Mouse (Mus musculus) neural tube, embryonic 15.5 days (tissue): ENCODE data around the gene Bri3. TPM values are rescaled to one million over a fixed set of nuclear protein-coding genes. Genes with fewer than 3 reads are reported as not detected.

Experiments used
- ATAC-seq: fragments of 200-750 bp; cut with Nextera tagmentation; 2 replicates; pipeline ENCODE4 v1.8.0; 2017; ENCODE audit warnings: mild to moderate bottlenecking, moderate TSS enrichment, moderate library complexity; ENCODE audit not compliant: low FRiP score
- H3K27ac ChIP-seq: fragments of 300-500 bp; sonication (generic); replicated peaks from 2 replicates; pipeline ENCODE4 v1.5.1; 2015; ENCODE audit warnings: mild to moderate bottlenecking, inconsistent platforms
- H3K27me3 ChIP-seq: fragments of 300-500 bp; sonication (generic); replicated peaks from 2 replicates; pipeline ENCODE4 v1.6.1; 2015; ENCODE audit warnings: inconsistent platforms
- H3K36me3 ChIP-seq: fragments of 300-500 bp; sonication (generic); 2 replicates; pipeline ENCODE4 v1.6.1; 2015; ENCODE audit warnings: inconsistent platforms
- H3K4me1 ChIP-seq: fragments of 300-500 bp; sonication (generic); 2 replicates; pipeline ENCODE4 v1.6.1; 2015; ENCODE audit warnings: inconsistent platforms
- H3K4me2 ChIP-seq: fragments of 300-500 bp; sonication (generic); 2 replicates; pipeline ENCODE4 v1.6.1; 2015; ENCODE audit warnings: inconsistent platforms, mild to moderate bottlenecking, moderate library complexity
- H3K4me3 ChIP-seq: fragments of 300-500 bp; sonication (generic); replicated peaks from 2 replicates; pipeline ENCODE4 v1.5.1; 2015; ENCODE audit warnings: mild to moderate bottlenecking, inconsistent platforms
- H3K9ac ChIP-seq: fragments of 300-500 bp; sonication (generic); replicated peaks from 2 replicates; pipeline ENCODE4 v1.6.1; 2015; ENCODE audit warnings: mild to moderate bottlenecking, inconsistent platforms
- H3K9me3 ChIP-seq: fragments of 300-500 bp; sonication (generic); replicated peaks from 2 replicates; pipeline ENCODE4 v1.6.1; 2016; ENCODE audit warnings: inconsistent platforms
- WGBS: fragments of 180-500 bp; shearing (Covaris S2); methylation state at CpG from one replicate; pipeline ENCODE4 v1.1.7; 2015; ENCODE audit warnings: mixed read lengths; 5-methylcytosine and 5-hydroxymethylcytosine counted together
- polyA plus RNA-seq: library from polyadenylated mRNA; unstranded; fragments of >200 nt; fragmentation: Nextera tagmentation; extraction: Ambion mirVana; gene quantifications from 2 replicates; pipeline ENCODE4 v1.2.1, GENCODE M21; 2015

Gene Bri3
- polyA plus RNA-seq, 1 experiment from 2014 or later = 106 TPM

DNA sequence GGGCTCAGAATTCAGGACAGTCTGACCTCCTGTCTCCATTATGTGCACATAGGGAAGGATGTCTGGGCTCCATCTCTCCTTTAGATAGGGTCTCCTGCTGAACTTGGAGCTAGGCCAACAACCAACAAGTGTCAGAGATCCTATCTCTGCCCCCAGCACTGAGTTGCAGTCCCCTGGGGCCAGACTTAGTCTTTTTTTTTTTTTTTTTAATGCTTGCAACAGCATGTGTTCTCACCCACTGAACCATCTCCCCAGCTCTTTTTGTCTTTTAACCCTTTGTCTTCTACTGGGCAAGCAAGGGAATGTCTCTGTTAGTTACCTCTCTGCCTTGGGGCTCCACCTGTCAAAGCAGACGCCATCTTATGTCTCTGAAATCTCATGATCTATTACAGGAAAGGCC is 5.3 kb upstream of the Bri3 start:
- H3K27ac ChIP-seq = no peak overlapping the region
- H3K4me2 ChIP-seq = no peak overlapping the region
- H3K36me3 ChIP-seq = no peaks in the 10 kb centered on the region
- no peak overlapping the region for H3K4me3 ChIP-seq
- 74% methylated on average over 1 of the region's 1 CpGs for WGBS
- no peaks in the 10 kb centered on the region for H3K9me3 ChIP-seq
- no peaks in the 10 kb centered on the region for H3K4me1 ChIP-seq
- H3K9ac ChIP-seq = no peak overlapping the region
- H3K27me3 ChIP-seq = no peaks in the 10 kb centered on the region
- no peak for ATAC-seq

DNA sequence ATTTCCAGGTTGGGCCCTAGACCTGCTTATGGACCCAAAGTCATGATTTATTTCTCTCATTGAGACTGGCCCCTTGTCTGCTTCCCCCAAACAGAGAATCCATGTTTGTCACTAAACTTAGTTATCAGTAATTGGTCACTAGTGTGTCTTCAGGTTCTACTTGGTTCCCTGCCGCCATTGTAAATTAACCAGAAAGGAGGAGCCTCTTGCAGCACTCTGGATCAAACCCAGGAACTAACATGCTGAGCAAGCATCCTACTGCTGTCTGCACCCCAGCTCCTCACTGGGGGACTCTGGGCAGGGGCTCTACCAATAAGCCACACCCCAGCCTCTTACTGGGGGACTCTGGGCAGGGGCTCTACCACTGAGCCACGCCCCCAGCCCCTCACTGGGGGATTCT is 1.4 kb downstream of the Bri3 start:
- WGBS = 79% methylated on average over 2 of the region's 2 CpGs
- Histone ChIP-seq H3K9ac (no peak overlapping the region), H3K9me3 (no peaks in the 10 kb centered on the region), H3K27ac (no peak overlapping the region), H3K36me3 (no peaks in the 10 kb centered on the region), H3K27me3 (no peaks in the 10 kb centered on the region), H3K4me1 (no peaks in the 10 kb centered on the region), H3K4me2 (no peak overlapping the region), H3K4me3 (no peak overlapping the region)
- no peak for ATAC-seq

DNA sequence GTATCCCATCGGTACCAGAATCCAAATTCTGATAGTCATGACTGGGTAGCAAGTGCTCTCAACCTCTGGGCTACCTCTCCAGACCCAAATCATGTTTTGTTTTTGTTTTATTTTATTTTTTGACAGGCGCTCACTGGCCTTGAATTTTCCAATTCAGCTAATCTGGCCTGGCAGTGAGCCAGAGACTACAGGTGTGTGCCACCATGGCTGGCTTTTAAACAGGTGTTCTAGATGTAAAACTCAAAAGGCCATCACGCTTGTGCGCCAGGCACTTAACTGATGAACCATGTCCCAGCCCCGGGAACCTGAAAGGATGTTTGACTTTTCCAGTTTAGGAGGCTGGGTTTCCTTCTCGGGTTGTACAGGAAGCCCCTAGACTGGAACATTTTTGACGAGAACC is 2.4 kb downstream of the Bri3 start:
- ATAC-seq = no peak
- Histone ChIP-seq H3K36me3 (no peaks in the 10 kb centered on the region), H3K4me2 (no peak overlapping the region), H3K4me3 (no peak overlapping the region), H3K27ac (no peak overlapping the region), H3K9ac (no peak overlapping the region), H3K9me3 (no peaks in the 10 kb centered on the region), H3K27me3 (no peaks in the 10 kb centered on the region), H3K4me1 (no peaks in the 10 kb centered on the region)
- 92% methylated on average over 7 of the region's 7 CpGs for WGBS

DNA sequence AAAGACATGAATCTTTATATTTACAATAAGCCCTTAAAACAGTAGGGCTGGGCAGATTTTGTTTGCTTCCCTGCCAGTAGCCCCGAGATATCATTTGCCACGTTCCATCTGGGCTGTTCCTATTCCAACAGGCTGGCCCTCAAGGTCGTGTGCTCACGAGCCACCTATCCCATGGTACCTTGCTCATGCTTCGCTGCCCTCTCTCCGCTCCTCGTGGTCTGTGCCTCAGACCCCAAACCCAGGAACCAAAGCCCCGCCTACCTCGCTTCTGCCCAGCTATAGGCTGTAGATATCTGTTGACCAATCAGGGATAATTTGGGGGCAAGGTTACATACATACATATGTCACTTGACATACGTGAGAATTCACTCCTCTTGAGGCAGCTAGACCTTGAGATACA is 3.1 kb downstream of the Bri3 start:
- no peak overlapping the region for H3K27ac ChIP-seq

DNA sequence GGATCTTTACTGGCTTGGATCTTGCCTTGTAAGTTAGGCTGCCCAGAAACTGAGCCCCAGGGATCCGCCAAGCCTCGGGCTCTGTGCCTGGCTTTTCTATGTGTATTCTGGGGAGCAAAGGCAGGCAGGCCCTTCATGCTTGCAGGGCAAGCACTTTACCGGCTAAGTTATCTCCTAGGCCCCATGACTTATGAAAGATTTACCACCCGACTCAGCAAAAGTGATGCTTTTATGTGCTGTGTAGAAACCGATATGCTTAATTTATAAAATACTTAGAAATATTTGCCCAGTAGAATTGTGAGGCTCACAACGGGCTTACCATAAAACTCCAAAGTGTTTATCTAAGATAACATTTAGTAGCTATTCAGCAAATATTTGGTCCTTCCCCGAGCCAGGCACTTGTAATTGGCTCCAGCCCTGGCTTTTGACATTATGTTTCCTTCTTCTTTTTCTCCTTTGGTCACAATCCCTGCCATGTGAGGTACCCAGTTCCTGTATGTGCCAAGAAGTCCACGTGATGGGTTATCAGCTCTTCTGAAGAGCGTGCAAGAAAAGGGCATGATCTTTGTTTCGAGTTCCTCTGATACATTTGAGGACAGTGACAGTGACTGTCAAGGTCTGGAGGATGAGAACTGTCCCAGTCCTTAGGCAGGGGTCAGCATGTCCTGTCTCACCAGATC is 3.8 kb downstream of the Bri3 start:
- Histone ChIP-seq H3K27me3 (no peaks in the 10 kb centered on the region), H3K9me3 (no peaks in the 10 kb centered on the region), H3K4me3 (no peak overlapping the region), H3K36me3 (no peaks in the 10 kb centered on the region), H3K4me1 (no peaks in the 10 kb centered on the region), H3K9ac (no peak overlapping the region), H3K27ac (no peak overlapping the region), H3K4me2 (no peak overlapping the region)
- WGBS = 82% methylated on average over 10 of the region's 10 CpGs
- no peak for ATAC-seq

More for the DNA sequence above, 3.1 kb downstream of the Bri3 start:
- WGBS = 80% methylated on average over 10 of the region's 10 CpGs
- Histone ChIP-seq H3K9ac (no peak overlapping the region), H3K9me3 (no peaks in the 10 kb centered on the region), H3K27me3 (no peaks in the 10 kb centered on the region), H3K4me2 (no peak overlapping the region), H3K36me3 (no peaks in the 10 kb centered on the region), H3K4me1 (no peaks in the 10 kb centered on the region), H3K4me3 (no peak overlapping the region)
- no peak for ATAC-seq

DNA sequence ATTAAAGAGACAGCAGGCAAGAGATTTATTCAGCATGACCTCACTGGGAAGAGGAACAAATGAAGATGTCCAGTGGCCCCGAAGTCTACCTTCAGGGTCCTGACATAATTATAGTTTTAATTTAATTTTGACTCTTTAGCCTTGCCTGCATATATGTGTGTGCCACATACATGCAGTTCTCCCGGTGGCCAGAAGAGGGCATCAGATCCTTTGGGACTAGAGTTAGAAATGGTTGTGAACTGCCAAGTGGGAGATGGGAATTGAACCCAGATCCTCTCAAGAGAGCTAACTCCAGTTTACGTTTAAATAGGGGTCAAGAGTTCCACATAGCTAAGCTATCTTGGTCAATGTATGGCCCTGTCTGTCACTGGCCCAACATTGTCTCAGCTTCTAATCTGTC is 5.6 kb downstream of the Bri3 start:
- H3K9ac ChIP-seq = no peak overlapping the region
- no peaks in the 10 kb centered on the region for H3K9me3 ChIP-seq
- no peaks in the 10 kb centered on the region for H3K27me3 ChIP-seq
- no peak overlapping the region for H3K27ac ChIP-seq
- H3K4me2 ChIP-seq = no peak overlapping the region
- ATAC-seq = no peak
- peaks cover 6% of the 10 kb centered on the region for H3K4me1 ChIP-seq
- H3K4me3 ChIP-seq = no peak overlapping the region
- 88% methylated on average over 3 of the region's 3 CpGs for WGBS
- no peaks in the 10 kb centered on the region for H3K36me3 ChIP-seq

DNA sequence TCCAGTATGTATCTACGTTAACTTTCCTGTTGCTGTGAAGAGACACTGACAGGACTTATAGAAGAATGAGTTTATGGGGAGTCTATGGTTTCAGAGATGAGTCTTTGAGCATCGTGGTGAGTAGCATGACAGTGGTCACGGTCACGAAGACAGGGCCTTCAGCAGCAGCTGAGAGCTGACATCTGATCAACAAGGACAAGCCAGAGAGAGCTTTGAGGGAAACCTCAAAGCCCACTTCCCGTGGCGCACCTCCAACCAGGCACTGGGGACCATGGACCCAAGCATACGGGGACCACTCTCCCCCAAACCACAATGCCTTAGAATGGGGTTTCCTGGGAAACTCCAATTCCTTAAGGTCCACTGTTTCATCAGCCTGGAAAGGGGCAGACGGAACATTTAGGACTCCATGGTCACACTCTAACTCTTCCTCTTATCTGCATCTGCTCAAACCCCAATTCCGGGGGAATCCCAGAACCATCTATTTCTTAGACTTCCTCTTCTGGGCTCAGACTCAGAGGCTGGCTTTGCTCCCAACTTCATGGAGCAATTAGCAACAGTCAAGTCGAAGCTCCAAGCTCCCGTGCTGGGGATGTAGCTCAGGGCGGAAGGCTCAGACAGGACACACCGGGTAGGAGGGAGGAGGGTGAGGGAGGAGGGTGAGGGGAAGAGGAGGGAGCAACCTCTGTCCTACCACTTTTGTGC is 7.8 kb downstream of the Bri3 start:
- no peak overlapping the region for H3K4me2 ChIP-seq
- H3K9ac ChIP-seq = no peak overlapping the region
- H3K36me3 ChIP-seq = no peaks in the 10 kb centered on the region
- no peak overlapping the region for H3K27ac ChIP-seq
- WGBS = 91% methylated on average over 13 of the region's 13 CpGs
- peaks cover 17% of the 10 kb centered on the region for H3K4me1 ChIP-seq
- no peak for ATAC-seq
- no peak overlapping the region for H3K4me3 ChIP-seq
- no peaks in the 10 kb centered on the region for H3K9me3 ChIP-seq
- no peaks in the 10 kb centered on the region for H3K27me3 ChIP-seq

DNA sequence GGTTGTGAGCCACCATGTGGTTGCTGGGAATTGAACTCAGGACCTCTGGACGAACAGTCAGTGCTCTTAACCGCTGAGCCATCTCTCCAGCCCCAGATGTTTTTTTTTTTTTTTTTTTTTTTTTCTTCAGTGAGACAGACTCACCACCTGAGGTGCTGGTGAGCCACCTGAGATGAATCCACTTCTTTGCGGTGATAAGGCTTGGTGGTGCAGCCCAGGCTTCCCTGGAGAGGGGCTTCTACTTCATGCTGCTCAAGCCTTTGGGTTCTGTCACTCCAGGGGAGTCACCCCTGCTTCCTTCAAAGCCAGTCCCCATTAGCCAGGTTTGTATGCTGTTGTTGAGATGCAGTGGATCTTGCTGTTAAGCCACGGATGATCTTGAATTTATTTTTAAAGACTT is 9.0 kb downstream of the Bri3 start:
- H3K27me3 ChIP-seq = no peaks in the 10 kb centered on the region
- H3K27ac ChIP-seq = no peak overlapping the region
- H3K36me3 ChIP-seq = no peaks in the 10 kb centered on the region
- H3K9me3 ChIP-seq = no peaks in the 10 kb centered on the region
- H3K4me1 ChIP-seq = peaks cover 29% of the 10 kb centered on the region
- no peak overlapping the region for H3K9ac ChIP-seq
- no peak overlapping the region for H3K4me2 ChIP-seq
- WGBS = 76% methylated on average over 4 of the region's 4 CpGs
- H3K4me3 ChIP-seq = no peak overlapping the region
- no peak for ATAC-seq

DNA sequence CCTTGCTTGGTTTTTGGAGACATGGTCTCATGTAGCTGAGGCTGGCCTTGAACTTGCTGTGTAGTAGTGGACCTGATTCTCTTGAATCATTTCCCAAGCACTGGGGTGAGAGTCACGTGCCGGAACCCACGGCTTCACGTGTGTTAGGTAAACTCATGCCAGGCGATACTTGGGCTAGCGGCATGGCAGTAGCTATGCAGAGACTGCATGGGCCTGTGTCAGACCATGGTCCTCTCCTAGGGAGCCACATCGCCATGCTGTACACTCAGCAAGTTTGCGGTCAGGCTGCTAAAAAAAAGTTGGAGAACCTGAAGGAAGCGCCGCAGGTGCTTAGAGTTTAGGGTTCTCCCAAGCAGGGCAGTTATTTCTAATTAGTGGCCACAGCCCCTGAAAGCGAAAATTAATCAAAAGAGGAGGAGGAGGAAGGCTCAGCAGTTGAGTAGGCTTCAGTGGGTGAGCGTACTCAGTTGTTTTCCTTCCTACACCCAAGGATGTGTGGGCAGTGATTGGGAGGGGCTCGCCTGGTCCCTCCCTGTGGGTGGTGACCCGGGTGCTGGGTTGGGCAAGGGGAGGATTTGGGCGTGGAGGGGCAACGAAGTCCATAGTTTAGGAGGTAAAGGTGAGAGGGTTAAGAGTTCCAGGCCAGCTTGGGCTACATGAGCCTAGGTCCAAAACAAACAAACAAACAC is 10.0 kb downstream of the Bri3 start:
- H3K4me3 ChIP-seq = peak overlapping the region; percentile 98
- no peaks in the 10 kb centered on the region for H3K36me3 ChIP-seq
- WGBS = 60% methylated on average over 16 of the region's 16 CpGs
- H3K9me3 ChIP-seq = no peaks in the 10 kb centered on the region
- H3K27ac ChIP-seq = peak overlapping the region; percentile 52; the same call in 1 of the 2 replicates
- H3K9ac ChIP-seq = 0 out of 2 replicates have a peak overlapping the region, but pooled peaks have one; percentile 28
- H3K4me2 ChIP-seq = peak overlapping the region; percentile 78
- peak; percentile 9; the same call in 1 of the 2 replicates for ATAC-seq
- no peaks in the 10 kb centered on the region for H3K27me3 ChIP-seq
- H3K4me1 ChIP-seq = peaks cover 39% of the 10 kb centered on the region

DNA sequence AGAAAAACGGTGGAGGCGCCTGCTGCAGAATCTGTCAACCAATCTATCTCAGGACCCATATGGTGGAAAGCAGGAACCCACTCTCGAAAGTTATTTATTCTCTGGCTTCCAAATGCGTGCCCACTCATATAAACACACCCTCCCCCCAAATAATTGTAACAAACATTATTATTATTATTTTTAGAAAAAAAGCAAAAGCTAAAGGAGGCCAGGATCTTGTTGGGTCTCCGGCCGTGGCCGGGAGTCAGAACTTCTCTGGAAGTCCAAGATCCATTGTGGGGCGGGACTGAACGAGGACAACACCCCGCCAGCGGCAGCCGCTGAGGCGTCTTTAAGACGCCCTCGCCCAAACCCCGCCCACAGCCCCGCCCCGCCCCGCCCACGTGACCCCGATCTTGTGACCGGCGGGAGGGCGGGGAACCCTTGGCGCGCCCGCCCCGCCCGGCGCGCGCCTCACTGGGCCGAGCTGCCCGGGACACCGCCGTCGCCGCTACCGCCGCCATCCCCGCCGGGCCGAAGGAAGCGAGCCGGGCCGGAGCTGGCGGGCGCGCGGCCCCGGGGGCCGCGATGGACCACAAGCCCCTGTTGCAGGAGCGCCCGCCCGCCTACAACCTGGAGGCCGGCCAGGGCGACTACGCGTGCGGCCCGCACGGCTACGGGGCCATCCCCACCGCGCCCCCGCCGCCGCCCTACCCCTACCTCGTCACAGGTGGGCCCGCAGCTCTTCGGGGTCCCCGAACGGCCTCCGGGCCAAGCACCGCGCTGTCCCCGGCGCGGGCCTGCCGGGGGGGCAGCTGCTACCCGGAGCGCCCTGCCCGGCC is 10.8 kb downstream of the Bri3 start:
- Histone ChIP-seq H3K36me3 (no peaks in the 10 kb centered on the region), H3K9me3 (no peaks in the 10 kb centered on the region), H3K27ac (peak overlapping the region; percentile 85), H3K4me2 (peak overlapping the region; percentile 78), H3K27me3 (no peaks in the 10 kb centered on the region), H3K4me1 (peaks cover 44% of the 10 kb centered on the region), H3K9ac (peak overlapping the region; percentile 92), H3K4me3 (peak overlapping the region; percentile 98)
- under 1% methylated on average over 66 of the region's 84 CpGs for WGBS
- ATAC-seq = peak; percentile 87
